ENCODE assay signal across 10 mouse cellular contexts in genomic region chr13:45524305-45524704, GRCm38 (mm10). TPM values are rescaled to one million over a fixed set of nuclear protein-coding genes. Genes with fewer than 3 reads are reported as not detected.
DNase-seq lines count a peak whose midpoint lies in the region; ATAC-seq lines count a peak whose summit lies in the region.
"Had no signal": no experiment of that assay in that cellular context is flagged by ENCODE, and none has a peak within 500 bp of the region (broad histone marks: within the 10 kb centered on the region; RNA-seq: fewer than 3 reads in every experiment).

No protein-coding gene starts in this region.

- H3K4me1 ChIP-seq in liver, embryonic 15.5 days (replicated peaks), result peaks cover 88% of the 10 kb centered on the region

- DNase-seq in lung, postnatal 10 days, result peak; percentile 18
- DNase-seq in lung, postnatal 14 days, result no peak
- DNase-seq in heart, postnatal 14 days, result peak; percentile 24 to 51
- DNase-seq in layer of hippocampus, postnatal 10 days (ENCODE audit: low spot score in 2 of 2), result no peak
- DNase-seq in spleen, postnatal 14 days (ENCODE audit: low spot score in 2 of 2), result no peak
- DNase-seq in urinary bladder, postnatal 4 days (ENCODE audit: low spot score in 2 of 2), result no peak
- DNase-seq: layer of hippocampus, postnatal 36 days had no signal

- intact Hi-C loops in heart, postnatal 14 days (cut with DNase I), result no loop called here

- ATAC-seq in cerebellum, adult (ENCODE audit: insufficient number of reproducible peaks, low FRiP score, low TSS enrichment), result peak; percentile 54
- ATAC-seq in liver, embryonic 15.5 days (ENCODE audit: insufficient read depth), result no peak
- ATAC-seq: lung, postnatal 0 days had no signal

- 82% methylated on average over 3 of the region's 3 CpGs for WGBS in liver, embryonic 15.5 days (ENCODE audit: insufficient replicate concordance)

- H3K4me3 ChIP-seq in liver, embryonic 15.5 days (replicated peaks), result no peak overlapping the region

- no peak overlapping the region for H3K4me2 ChIP-seq in liver, embryonic 15.5 days

- peak overlapping the region; percentile 9; the same call in 1 of the 2 replicates for H3K9ac ChIP-seq in liver, embryonic 15.5 days

- H3K27me3 ChIP-seq in liver, embryonic 15.5 days, result no peaks in the 10 kb centered on the region

- H3K27ac ChIP-seq in liver, embryonic 15.5 days (replicated peaks), result peak overlapping the region; percentile 100

- H3K36me3 ChIP-seq in liver, embryonic 15.5 days (replicated peaks), result peaks cover 80% of the 10 kb centered on the region

- H3K9me3 ChIP-seq in liver, embryonic 15.5 days (replicated peaks), result no peaks in the 10 kb centered on the region

RNA-seq across cellular contexts. Expression of gene Gmpr, which starts 17.1 kb away (rescaled TPM):
- total RNA-seq in heart, postnatal 14 days (2021), result 100 to 1,000 TPM; 166 to 175 TPM
- 265 and 273 TPM in 2 replicates for polyA plus RNA-seq in liver, embryonic 15.5 days (2015; fragmentation: Nextera tagmentation; extraction: Ambion mirVana)
- 10 to 100 TPM; 56.0 to 58.2 TPM for total RNA-seq in layer of hippocampus, postnatal 10 days (2021)

Comparison
In these comparisons a context has a peak if more than half of its experiments do, and no peak if none do; other contexts are left out.
1. DNase-seq: peak in lung, postnatal 10 days (single experiment) and heart, postnatal 14 days (2 of 2); none in lung, postnatal 14 days (single experiment), layer of hippocampus, postnatal 10 days (0 of 2), spleen, postnatal 14 days (0 of 2) and urinary bladder, postnatal 4 days (0 of 2).